Mouse (Mus musculus): ENCODE data around the gene Hap1. TPM values are rescaled to one million over a fixed set of nuclear protein-coding genes. Genes with fewer than 3 reads are reported as not detected.

Hap1 gene
- polyA plus RNA-seq (2012; ENCODE audit: insufficient read depth, low replicate concordance) = 0.06 TPM in 1 of 2 replicates, not detected in the other

DNA sequence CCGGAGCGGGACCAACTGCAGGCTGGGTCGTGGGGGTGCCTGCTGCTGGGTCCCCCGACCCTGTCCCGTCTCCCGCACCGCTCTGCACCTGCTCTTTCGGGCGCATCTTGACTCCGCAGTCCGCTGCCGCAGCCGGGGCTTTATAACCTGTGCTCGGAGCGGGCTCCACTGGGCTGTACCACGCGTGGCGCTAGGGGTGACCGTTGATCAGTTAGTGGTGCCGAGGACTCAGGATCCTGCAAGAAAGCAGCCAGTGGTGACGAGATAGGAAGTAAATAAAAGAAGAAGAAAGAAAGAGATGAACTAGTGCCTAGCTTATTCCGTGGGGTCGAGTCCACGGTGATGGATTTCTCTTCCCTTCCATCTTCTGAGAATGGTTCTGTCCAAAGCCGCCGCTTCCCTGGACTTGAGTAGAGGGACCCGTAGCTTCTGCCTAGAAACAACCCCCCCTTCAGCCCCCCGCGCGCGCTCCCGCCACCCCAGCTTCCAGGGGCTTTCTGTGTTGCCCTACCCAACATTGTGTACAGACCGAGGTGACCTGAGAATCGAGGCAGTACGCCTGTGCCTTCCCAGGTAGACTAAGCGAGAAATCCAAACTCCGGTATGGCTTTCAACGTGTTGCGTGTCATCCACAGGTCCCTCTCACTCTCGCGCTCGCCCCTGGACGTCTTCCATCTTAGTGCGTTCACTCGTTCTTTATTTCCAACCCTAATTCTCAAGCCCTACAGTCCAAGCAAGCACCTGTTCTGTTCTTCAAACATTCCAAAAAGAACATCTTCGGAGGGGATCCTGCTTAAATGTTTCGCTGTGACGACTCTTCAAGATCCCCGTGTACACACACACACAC is at the start of gene Hap1:
Gene Hap1 (minus strand): TSS at position 157 of the 847 bp plus-strand sequence.
- H3K9me3 ChIP-seq = no peaks in the 10 kb centered on the region
- peak within 1 kb of the TSS; percentile 91 for H3K4me3 ChIP-seq (replicated peaks)
- H3K27me3 ChIP-seq (replicated peaks) = peaks cover 93% of the 10 kb centered on the region
- H3K36me3 ChIP-seq (replicated peaks; ENCODE audit: low read length) = no peaks in the 10 kb centered on the region
- peaks cover 30% of the 10 kb centered on the region for H3K4me1 ChIP-seq
- TF ChIP-seq GATA1 (IDR thresholded peaks at IDR 0.05; ENCODE audit: borderline replicate concordance, low read length) (no peak), FLI1 (IDR thresholded peaks at IDR 0.05; ENCODE audit: low read length) (no peak)

DNA sequence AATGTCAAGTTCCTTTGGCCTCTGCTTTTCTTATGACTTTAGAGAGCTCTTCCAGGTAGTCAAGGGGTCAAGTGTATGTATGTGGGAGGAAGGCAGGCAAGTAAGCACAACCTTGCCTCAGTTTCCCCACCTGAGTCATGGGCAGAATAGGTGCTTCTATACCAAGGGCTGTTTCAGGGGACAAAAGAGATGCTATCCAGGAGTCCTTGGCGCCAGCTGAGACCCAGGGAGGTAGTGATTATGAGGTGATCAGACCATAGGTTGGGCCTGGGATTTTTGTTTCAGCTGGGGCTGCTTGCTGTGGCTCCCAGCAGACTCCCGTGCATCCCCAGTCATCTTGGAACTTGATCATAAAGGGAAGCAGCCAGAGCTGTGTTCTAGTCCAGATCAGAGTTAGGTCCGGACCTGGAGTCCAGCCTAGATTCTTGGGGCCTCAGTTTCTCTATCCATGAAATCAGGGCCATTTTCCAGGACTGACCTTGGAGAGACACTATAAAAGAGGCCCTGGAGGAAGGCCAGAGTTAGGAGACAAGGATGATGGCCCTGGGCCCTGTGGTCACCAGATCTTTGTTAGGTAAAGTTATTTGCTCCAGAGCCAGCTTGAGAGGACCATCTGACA is 48.6 kb upstream of the Hap1 start:
- H3K4me3 ChIP-seq (replicated peaks) = no peak overlapping the region
- peaks cover 35% of the 10 kb centered on the region for H3K27me3 ChIP-seq (replicated peaks)
- TF ChIP-seq FLI1 (IDR thresholded peaks at IDR 0.05; ENCODE audit: low read length) (no peak), GATA1 (IDR thresholded peaks at IDR 0.05; ENCODE audit: borderline replicate concordance, low read length) (no peak)
- H3K4me1 ChIP-seq = peaks cover 51% of the 10 kb centered on the region
- no peaks in the 10 kb centered on the region for H3K36me3 ChIP-seq (replicated peaks; ENCODE audit: low read length)
- no peaks in the 10 kb centered on the region for H3K9me3 ChIP-seq

DNA sequence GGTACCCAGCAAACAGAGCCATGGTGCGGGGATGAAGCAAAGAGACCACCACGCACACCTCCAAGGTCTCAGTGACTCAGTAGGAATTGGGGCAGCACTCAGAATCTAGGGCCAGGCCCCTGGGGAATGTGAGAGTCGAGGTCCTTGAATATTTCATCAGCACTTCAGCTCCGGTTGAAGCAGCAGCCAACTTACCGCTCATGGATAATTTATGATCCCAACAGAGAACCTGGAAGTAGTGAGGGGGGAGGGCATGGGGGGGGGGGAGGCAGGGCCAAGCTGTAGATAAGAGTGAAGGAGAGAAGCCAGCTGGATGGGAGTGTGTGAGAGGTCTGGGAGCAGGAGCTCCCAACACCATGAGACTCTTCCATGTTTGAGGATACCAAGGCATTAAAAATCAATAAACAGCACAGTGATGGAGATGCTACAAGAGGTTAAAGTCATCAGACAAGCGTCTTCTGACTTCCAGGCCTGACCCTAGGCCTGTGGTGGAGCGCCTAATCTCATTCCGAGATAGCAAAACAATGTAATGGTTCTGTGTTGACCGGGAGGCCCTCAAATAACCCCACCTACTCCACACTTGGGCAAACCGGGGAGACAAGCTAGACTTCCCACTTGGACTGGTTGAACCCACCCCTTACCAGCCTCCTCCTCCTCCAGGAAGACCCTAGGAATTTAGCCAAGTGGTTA is 47.7 kb upstream of the Hap1 start:
- Histone ChIP-seq H3K4me1 (peaks cover 59% of the 10 kb centered on the region), H3K4me3 (replicated peaks) (no peak overlapping the region), H3K36me3 (replicated peaks; ENCODE audit: low read length) (no peaks in the 10 kb centered on the region), H3K27me3 (replicated peaks) (peaks cover 26% of the 10 kb centered on the region), H3K9me3 (no peaks in the 10 kb centered on the region)
- TF ChIP-seq GATA1 (IDR thresholded peaks at IDR 0.05; ENCODE audit: borderline replicate concordance, low read length) (no peak), FLI1 (IDR thresholded peaks at IDR 0.05; ENCODE audit: low read length) (no peak)

DNA sequence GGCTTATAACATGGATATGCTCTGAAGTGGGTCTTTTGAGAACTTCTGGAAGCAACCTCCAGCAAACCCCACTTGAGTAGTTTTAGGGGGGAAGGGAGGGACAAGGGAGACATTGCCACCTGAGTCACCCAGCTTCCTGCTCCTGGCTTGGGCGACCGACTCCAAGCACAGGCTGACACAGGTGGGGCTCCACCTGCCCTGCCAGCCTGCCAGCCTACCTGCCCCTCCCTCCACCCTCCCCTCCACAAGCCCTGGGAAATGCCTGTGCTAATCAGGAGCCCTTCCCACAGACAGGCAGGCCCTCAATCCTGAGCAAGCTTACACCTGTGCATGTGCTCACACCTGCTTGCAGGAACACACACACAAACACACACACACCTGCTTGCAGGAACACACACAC is 46.8 kb upstream of the Hap1 start:
- Histone ChIP-seq H3K9me3 (no peaks in the 10 kb centered on the region), H3K27me3 (replicated peaks) (peaks cover 20% of the 10 kb centered on the region), H3K4me3 (replicated peaks) (peak overlapping the region; percentile 56), H3K4me1 (peaks cover 60% of the 10 kb centered on the region), H3K36me3 (replicated peaks; ENCODE audit: low read length) (no peaks in the 10 kb centered on the region)
- no peak for TF ChIP-seq FLI1 (IDR thresholded peaks at IDR 0.05; ENCODE audit: low read length)
- TF ChIP-seq GATA1 (IDR thresholded peaks at IDR 0.05; ENCODE audit: borderline replicate concordance, low read length) = no peak

DNA sequence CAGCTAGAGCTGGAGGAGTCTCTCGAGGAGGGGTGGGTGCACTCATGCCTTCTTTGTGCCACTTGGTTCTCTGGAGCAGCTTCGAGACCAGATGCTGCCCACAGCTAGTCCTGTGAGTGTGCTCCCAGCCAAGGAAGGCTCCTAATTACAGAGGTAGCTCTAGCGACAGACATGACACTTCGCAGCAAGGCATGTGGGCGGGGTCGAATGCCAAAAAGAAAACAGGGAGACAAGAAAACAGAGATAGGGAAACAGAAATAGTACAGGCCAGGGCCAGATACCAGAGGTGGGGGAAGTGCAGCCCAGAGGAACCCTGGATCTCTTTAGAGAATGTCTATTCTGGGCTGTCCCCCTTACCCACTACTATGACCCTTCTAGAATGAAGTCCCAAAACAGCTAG is 46.3 kb upstream of the Hap1 start:
- Histone ChIP-seq H3K36me3 (replicated peaks; ENCODE audit: low read length) (no peaks in the 10 kb centered on the region), H3K4me3 (replicated peaks) (peak overlapping the region; percentile 75), H3K9me3 (no peaks in the 10 kb centered on the region), H3K27me3 (replicated peaks) (peaks cover 22% of the 10 kb centered on the region), H3K4me1 (peaks cover 64% of the 10 kb centered on the region)
- TF ChIP-seq FLI1 (IDR thresholded peaks at IDR 0.05; ENCODE audit: low read length) (no peak), GATA1 (IDR thresholded peaks at IDR 0.05; ENCODE audit: borderline replicate concordance, low read length) (no peak)

DNA sequence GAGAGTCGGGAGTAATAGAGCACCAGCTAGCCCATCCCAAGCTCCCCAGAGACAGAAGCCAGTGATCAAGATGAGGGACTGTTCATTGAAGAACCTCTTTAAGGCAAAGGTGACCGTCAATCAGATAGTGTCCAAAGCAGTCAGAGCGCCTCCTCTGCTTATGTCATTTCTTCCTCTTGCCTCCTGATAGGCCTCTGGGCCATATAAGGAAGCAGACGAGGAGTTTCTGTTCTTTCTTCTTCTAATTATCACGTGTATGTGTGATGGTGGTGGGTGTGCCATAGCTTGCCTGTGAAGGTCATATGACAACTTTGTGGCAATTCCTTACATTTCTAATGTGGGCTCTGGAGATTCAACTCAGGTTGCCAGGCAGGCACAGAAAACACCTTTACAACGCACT is 44.9 kb upstream of the Hap1 start:
- Histone ChIP-seq H3K36me3 (replicated peaks; ENCODE audit: low read length) (no peaks in the 10 kb centered on the region), H3K4me1 (peaks cover 78% of the 10 kb centered on the region), H3K27me3 (replicated peaks) (peaks cover 23% of the 10 kb centered on the region), H3K9me3 (no peaks in the 10 kb centered on the region), H3K4me3 (replicated peaks) (no peak overlapping the region)
- TF ChIP-seq FLI1 (IDR thresholded peaks at IDR 0.05; ENCODE audit: low read length) = no peak
- TF ChIP-seq GATA1 (IDR thresholded peaks at IDR 0.05; ENCODE audit: borderline replicate concordance, low read length) = no peak

DNA sequence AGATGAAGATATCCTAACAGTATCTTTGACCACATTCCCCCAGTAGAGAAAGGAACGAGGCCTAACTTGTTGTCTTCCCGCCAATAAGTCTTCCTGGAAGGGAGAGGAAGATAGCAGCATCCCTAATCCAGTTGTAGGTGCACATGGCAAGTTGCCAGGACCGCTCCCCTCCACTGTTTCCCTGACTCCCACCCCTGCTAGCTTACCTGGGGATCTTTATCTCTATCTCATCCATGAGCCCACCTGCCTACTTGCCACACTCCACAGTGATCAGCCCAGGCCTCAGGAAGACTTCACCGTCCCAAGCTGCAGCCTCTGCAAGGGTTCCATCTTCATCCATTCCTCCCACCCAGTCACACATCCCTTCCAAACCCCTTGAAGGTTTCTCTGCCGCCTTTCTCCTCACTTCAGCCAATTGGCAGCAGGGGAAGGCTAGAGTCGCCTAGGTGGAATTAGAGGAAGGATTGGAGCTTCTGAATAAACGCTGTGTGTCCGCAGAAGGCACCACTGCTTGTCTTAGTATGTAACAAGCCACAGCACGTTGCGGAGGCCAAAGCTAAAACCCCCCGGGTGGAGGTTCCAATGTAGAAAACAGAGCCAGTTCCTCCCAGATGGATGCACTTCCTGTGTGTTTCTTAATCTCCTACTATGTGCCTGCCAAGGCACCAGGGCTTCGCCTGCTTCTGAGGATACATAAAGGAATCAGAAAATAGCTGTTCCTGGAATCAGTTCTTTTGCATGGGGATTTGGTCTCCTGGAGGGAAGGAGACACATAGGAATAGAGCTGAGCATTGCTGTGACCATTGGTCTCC is 44.0 kb upstream of the Hap1 start:
- Histone ChIP-seq H3K9me3 (no peaks in the 10 kb centered on the region), H3K4me3 (replicated peaks) (peak overlapping the region; percentile 11), H3K27me3 (replicated peaks) (peaks cover 29% of the 10 kb centered on the region), H3K4me1 (peaks cover 87% of the 10 kb centered on the region), H3K36me3 (replicated peaks; ENCODE audit: low read length) (no peaks in the 10 kb centered on the region)
- TF ChIP-seq GATA1 (IDR thresholded peaks at IDR 0.05; ENCODE audit: borderline replicate concordance, low read length) (no peak), FLI1 (IDR thresholded peaks at IDR 0.05; ENCODE audit: low read length) (no peak)

DNA sequence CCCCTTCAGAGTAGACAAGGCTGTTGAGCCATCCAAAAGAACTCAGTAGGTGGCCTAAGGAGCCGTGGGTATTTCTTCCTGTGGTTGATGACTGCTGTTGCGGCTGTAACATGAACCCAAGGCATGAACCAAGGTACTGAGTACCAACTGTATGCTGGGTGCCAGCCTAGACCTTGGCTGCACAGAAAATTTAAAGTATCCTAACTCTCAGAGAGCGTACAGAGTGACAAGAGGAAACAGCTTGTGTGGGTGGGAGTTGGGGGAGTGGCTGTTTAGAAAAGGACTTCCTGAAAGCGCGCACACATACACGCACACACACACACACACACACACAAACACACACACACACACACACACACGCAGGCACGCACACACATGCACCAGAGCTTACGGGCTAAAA is 43.4 kb upstream of the Hap1 start:
- H3K36me3 ChIP-seq (replicated peaks; ENCODE audit: low read length) = no peaks in the 10 kb centered on the region
- peaks cover 93% of the 10 kb centered on the region for H3K4me1 ChIP-seq
- no peaks in the 10 kb centered on the region for H3K9me3 ChIP-seq
- TF ChIP-seq FLI1 (IDR thresholded peaks at IDR 0.05; ENCODE audit: low read length) (no peak), GATA1 (IDR thresholded peaks at IDR 0.05; ENCODE audit: borderline replicate concordance, low read length) (no peak)
- H3K4me3 ChIP-seq (replicated peaks) = peak overlapping the region; percentile 38
- peaks cover 33% of the 10 kb centered on the region for H3K27me3 ChIP-seq (replicated peaks)

DNA sequence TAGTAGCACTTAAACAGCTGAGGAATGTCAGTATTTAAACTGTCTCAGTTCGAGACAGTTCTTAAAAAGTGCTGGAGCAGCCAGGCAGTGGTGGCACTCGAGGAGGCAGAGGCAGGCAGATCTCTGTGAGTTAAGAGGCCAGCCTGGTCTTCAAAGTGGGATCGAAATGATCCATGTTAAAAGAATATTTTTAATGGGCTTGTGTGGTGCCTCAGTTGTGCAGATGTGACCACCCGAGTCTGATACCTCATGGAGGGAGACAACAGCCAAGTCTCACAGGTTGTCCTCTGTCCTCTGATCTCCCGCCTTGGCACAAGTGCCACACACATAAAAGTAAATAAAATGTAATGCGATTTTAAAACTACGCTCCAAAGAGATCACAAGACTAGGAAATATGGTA is 42.6 kb upstream of the Hap1 start:
- Histone ChIP-seq H3K4me1 (peaks cover 93% of the 10 kb centered on the region), H3K27me3 (replicated peaks) (peaks cover 40% of the 10 kb centered on the region), H3K4me3 (replicated peaks) (no peak overlapping the region), H3K36me3 (replicated peaks; ENCODE audit: low read length) (no peaks in the 10 kb centered on the region), H3K9me3 (no peaks in the 10 kb centered on the region)
- TF ChIP-seq FLI1 (IDR thresholded peaks at IDR 0.05; ENCODE audit: low read length) = no peak
- no peak for TF ChIP-seq GATA1 (IDR thresholded peaks at IDR 0.05; ENCODE audit: borderline replicate concordance, low read length)

Measured in megakaryocyte, embryonic 14.5 days (primary cell).